Mouse (Mus musculus) midbrain, embryonic 12.5 days (tissue): ENCODE measurements around the gene Nipbl. TPM values are rescaled to one million over a fixed set of nuclear protein-coding genes. Genes with fewer than 3 reads are reported as not detected.

Experiments used
- ATAC-seq: fragments of 200-750 bp; cut with Nextera tagmentation; 2 replicates; pipeline ENCODE4 v1.8.0; 2017; ENCODE audit warnings: low read depth, moderate TSS enrichment, moderate library complexity; ENCODE audit not compliant: low FRiP score
- H3K27ac ChIP-seq: fragments of 300-500 bp; sonication (generic); replicated peaks from 2 replicates; pipeline ENCODE4 v1.5.1; 2016; ENCODE audit warnings: mild to moderate bottlenecking
- H3K27me3 ChIP-seq: fragments of 300-500 bp; sonication (generic); 2 replicates; pipeline ENCODE4 v1.6.1; 2016; ENCODE audit warnings: mild to moderate bottlenecking
- H3K36me3 ChIP-seq: fragments of 300-500 bp; sonication (generic); 2 replicates; pipeline ENCODE4 v1.6.1; 2016
- H3K4me1 ChIP-seq: fragments of 300-500 bp; sonication (generic); 2 replicates; pipeline ENCODE4 v1.6.1; 2016
- H3K4me2 ChIP-seq: fragments of 300-500 bp; sonication (generic); replicated peaks from 2 replicates; pipeline ENCODE4 v1.6.1; 2016; ENCODE audit warnings: mild to moderate bottlenecking, moderate library complexity
- H3K4me3 ChIP-seq: fragments of 300-500 bp; sonication (generic); 2 replicates; pipeline ENCODE4 v1.5.1; 2016; ENCODE audit warnings: mild to moderate bottlenecking
- H3K9ac ChIP-seq: fragments of 300-500 bp; sonication (generic); replicated peaks from 2 replicates; pipeline ENCODE4 v1.6.1; 2016; ENCODE audit warnings: mild to moderate bottlenecking, moderate library complexity
- H3K9me3 ChIP-seq: fragments of 300-500 bp; sonication (generic); 2 replicates; pipeline ENCODE4 v1.6.1; 2016; ENCODE audit warnings: mild to moderate bottlenecking
- WGBS: fragments of 180-500 bp; shearing (Covaris S2); methylation state at CpG from one replicate; pipeline ENCODE4 v1.1.7; 2016; 5-methylcytosine and 5-hydroxymethylcytosine counted together
- polyA plus RNA-seq: library from polyadenylated mRNA; unstranded; fragments of >200 nt; fragmentation: Nextera tagmentation; extraction: Ambion mirVana; gene quantifications from 2 replicates; pipeline ENCODE4 v1.2.1, GENCODE M21; 2016

Gene Nipbl
- polyA plus RNA-seq, 1 experiment from 2014 or later = 23.8 TPM

- peaks cover 52% of the 10 kb centered on the region for H3K36me3 ChIP-seq
- ATAC-seq = no peak
- 94% methylated on average over 3 of the region's 3 CpGs for WGBS
These were observed 112.7 kb downstream of the Nipbl start for GRCm38 (mm10) chr15:8331547-8331946.

DNA sequence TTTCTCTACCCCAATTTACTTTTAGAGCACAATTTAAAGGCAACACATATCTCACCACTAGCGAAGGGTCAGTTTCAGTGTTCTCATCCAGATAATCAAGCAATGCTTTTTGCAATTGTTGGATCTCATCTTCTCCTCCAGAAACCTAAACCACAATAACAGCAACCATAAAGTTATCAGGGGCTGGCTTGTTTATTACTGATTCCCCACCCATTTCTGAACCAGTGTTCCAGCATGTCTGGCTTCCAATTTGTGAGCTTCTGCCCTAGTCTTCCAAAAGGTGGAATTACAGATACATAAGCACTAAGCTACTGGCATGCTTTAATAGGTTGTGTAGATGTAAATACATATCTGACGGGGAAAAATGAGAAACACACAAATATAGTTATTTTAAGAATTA, 118.6 kb downstream of the Nipbl start:
- H3K9me3 ChIP-seq = no peaks in the 10 kb centered on the region
- WGBS = 96% methylated on average over 2 of the region's 2 CpGs
- H3K4me2 ChIP-seq = no peak overlapping the region
- no peak overlapping the region for H3K4me3 ChIP-seq
- H3K27ac ChIP-seq = no peak overlapping the region
- no peaks in the 10 kb centered on the region for H3K4me1 ChIP-seq
- H3K36me3 ChIP-seq = peaks cover 60% of the 10 kb centered on the region
- H3K27me3 ChIP-seq = no peaks in the 10 kb centered on the region
- ATAC-seq = no peak
- no peak overlapping the region for H3K9ac ChIP-seq

More at GRCm38 (mm10) chr15:8331547-8331946, 112.7 kb downstream of the Nipbl start:
- no peaks in the 10 kb centered on the region for H3K9me3 ChIP-seq
- H3K4me2 ChIP-seq = no peak overlapping the region
- no peak overlapping the region for H3K9ac ChIP-seq
- no peaks in the 10 kb centered on the region for H3K4me1 ChIP-seq
- H3K27ac ChIP-seq = no peak overlapping the region
- no peaks in the 10 kb centered on the region for H3K27me3 ChIP-seq
- H3K4me3 ChIP-seq = no peak overlapping the region

DNA sequence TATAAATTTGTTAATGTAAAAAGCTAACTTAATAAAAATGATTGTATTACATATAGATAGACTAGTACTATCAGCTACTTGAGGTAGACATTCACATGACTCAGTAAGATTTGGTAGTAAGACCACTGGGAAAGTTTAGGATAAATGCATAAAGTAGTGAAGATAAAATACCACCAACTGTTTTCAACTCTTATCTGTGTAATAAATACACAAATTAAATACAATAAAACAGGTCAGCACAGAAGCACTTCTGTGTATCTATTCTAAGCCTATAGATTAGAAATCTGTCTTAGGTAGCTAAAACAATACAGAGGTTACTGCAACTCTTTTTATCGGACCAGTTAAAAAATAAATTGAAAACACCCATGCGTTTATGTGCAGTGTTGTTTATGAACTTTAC, 119.4 kb downstream of the Nipbl start:
- 100% methylated on average over 2 of the region's 2 CpGs for WGBS
- Histone ChIP-seq H3K27me3 (no peaks in the 10 kb centered on the region), H3K9ac (no peak overlapping the region), H3K27ac (no peak overlapping the region), H3K4me3 (no peak overlapping the region), H3K36me3 (peaks cover 63% of the 10 kb centered on the region), H3K4me1 (no peaks in the 10 kb centered on the region), H3K9me3 (no peaks in the 10 kb centered on the region), H3K4me2 (no peak overlapping the region)
- no peak for ATAC-seq

GRCm38 (mm10) chr15:8324061-8324460, 120.2 kb downstream of the Nipbl start:
- Histone ChIP-seq H3K4me2 (no peak overlapping the region), H3K4me3 (no peak overlapping the region), H3K9me3 (no peaks in the 10 kb centered on the region), H3K9ac (no peak overlapping the region), H3K27me3 (no peaks in the 10 kb centered on the region), H3K4me1 (no peaks in the 10 kb centered on the region), H3K36me3 (peaks cover 62% of the 10 kb centered on the region), H3K27ac (no peak overlapping the region)
- WGBS = 97% methylated on average over 4 of the region's 4 CpGs
- ATAC-seq = no peak

- H3K27ac ChIP-seq = no peak overlapping the region
- H3K4me1 ChIP-seq = no peaks in the 10 kb centered on the region
- H3K9me3 ChIP-seq = no peaks in the 10 kb centered on the region
- no peak overlapping the region for H3K4me2 ChIP-seq
- H3K36me3 ChIP-seq = peaks cover 58% of the 10 kb centered on the region
- H3K9ac ChIP-seq = no peak overlapping the region
- WGBS = 97% methylated on average over 5 of the region's 5 CpGs
- no peak overlapping the region for H3K4me3 ChIP-seq
- ATAC-seq = no peak
- no peaks in the 10 kb centered on the region for H3K27me3 ChIP-seq
These were observed 122.8 kb downstream of the Nipbl start for GRCm38 (mm10) chr15:8321491-8321890.

GRCm38 (mm10) chr15:8319191-8319590, 125.1 kb downstream of the Nipbl start:
- Histone ChIP-seq H3K27ac (no peak overlapping the region), H3K27me3 (no peaks in the 10 kb centered on the region), H3K36me3 (peaks cover 45% of the 10 kb centered on the region), H3K4me1 (no peaks in the 10 kb centered on the region), H3K9ac (no peak overlapping the region), H3K9me3 (no peaks in the 10 kb centered on the region), H3K4me3 (no peak overlapping the region), H3K4me2 (no peak overlapping the region)
- WGBS = 95% methylated on average over 5 of the region's 5 CpGs
- no peak for ATAC-seq

- Histone ChIP-seq H3K4me3 (no peak overlapping the region), H3K27ac (no peak overlapping the region), H3K9me3 (no peaks in the 10 kb centered on the region), H3K4me1 (no peaks in the 10 kb centered on the region), H3K36me3 (peaks cover 41% of the 10 kb centered on the region), H3K27me3 (no peaks in the 10 kb centered on the region), H3K9ac (no peak overlapping the region), H3K4me2 (no peak overlapping the region)
- no peak for ATAC-seq
- WGBS = 94% methylated on average over 4 of the region's 4 CpGs
These were observed 126.9 kb downstream of the Nipbl start for GRCm38 (mm10) chr15:8317381-8317780.

GRCm38 (mm10) chr15:8305474-8305873, 138.8 kb downstream of the Nipbl start:
- Histone ChIP-seq H3K4me3 (no peak overlapping the region), H3K4me1 (no peaks in the 10 kb centered on the region), H3K36me3 (peaks cover 68% of the 10 kb centered on the region), H3K27me3 (no peaks in the 10 kb centered on the region), H3K27ac (no peak overlapping the region), H3K9me3 (no peaks in the 10 kb centered on the region), H3K9ac (no peak overlapping the region), H3K4me2 (no peak overlapping the region)
- 96% methylated on average over 1 of the region's 1 CpGs for WGBS
- no peak for ATAC-seq

GRCm38 (mm10) chr15:8302944-8303343, 141.3 kb downstream of the Nipbl start:
- Histone ChIP-seq H3K4me2 (no peak overlapping the region), H3K4me1 (no peaks in the 10 kb centered on the region), H3K36me3 (peaks cover 81% of the 10 kb centered on the region), H3K27me3 (no peaks in the 10 kb centered on the region), H3K9ac (no peak overlapping the region), H3K27ac (no peak overlapping the region), H3K9me3 (no peaks in the 10 kb centered on the region), H3K4me3 (no peak overlapping the region)
- ATAC-seq = no peak
- WGBS = 96% methylated on average over 10 of the region's 10 CpGs

GRCm38 (mm10) chr15:8294150-8294549, 150.1 kb downstream of the Nipbl start:
- Histone ChIP-seq H3K36me3 (peaks cover 80% of the 10 kb centered on the region), H3K27me3 (no peaks in the 10 kb centered on the region), H3K4me2 (no peak overlapping the region), H3K27ac (no peak overlapping the region), H3K9ac (no peak overlapping the region), H3K9me3 (no peaks in the 10 kb centered on the region), H3K4me3 (no peak overlapping the region), H3K4me1 (no peaks in the 10 kb centered on the region)
- ATAC-seq = no peak
- WGBS = 95% methylated on average over 6 of the region's 6 CpGs

DNA sequence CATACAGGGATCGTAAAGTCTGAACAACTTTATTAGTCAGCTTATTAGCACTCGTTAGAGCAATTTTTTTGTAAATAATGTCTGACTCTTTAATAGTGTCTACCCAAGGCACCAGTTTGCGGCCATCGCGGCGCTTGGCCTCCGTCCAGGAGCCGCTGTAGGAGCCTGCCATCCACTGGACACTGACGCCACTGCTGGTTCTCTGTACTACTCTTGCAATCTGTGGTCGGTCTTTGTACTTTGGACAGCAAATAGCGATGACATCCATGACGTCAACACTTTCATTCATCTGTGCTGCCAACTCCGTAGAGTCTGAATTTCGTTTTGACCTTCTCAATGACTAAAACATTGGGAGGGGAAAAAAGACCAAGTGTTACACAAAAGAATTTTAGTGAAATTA, 153.0 kb downstream of the Nipbl start:
- H3K4me3 ChIP-seq = no peak overlapping the region
- WGBS = 96% methylated on average over 14 of the region's 14 CpGs
- H3K9me3 ChIP-seq = no peaks in the 10 kb centered on the region
- H3K4me2 ChIP-seq = no peak overlapping the region
- no peak for ATAC-seq
- H3K9ac ChIP-seq = no peak overlapping the region
- H3K27ac ChIP-seq = no peak overlapping the region
- no peaks in the 10 kb centered on the region for H3K4me1 ChIP-seq
- H3K36me3 ChIP-seq = peaks cover 54% of the 10 kb centered on the region
- no peaks in the 10 kb centered on the region for H3K27me3 ChIP-seq

- Histone ChIP-seq H3K9me3 (no peaks in the 10 kb centered on the region), H3K4me1 (no peaks in the 10 kb centered on the region), H3K4me2 (no peak overlapping the region), H3K9ac (no peak overlapping the region), H3K27me3 (no peaks in the 10 kb centered on the region), H3K36me3 (no peaks in the 10 kb centered on the region), H3K27ac (no peak overlapping the region), H3K4me3 (no peak overlapping the region)
- WGBS = 95% methylated on average over 2 of the region's 2 CpGs
- no peak for ATAC-seq
These were observed 162.1 kb downstream of the Nipbl start for GRCm38 (mm10) chr15:8282155-8282554.

DNA sequence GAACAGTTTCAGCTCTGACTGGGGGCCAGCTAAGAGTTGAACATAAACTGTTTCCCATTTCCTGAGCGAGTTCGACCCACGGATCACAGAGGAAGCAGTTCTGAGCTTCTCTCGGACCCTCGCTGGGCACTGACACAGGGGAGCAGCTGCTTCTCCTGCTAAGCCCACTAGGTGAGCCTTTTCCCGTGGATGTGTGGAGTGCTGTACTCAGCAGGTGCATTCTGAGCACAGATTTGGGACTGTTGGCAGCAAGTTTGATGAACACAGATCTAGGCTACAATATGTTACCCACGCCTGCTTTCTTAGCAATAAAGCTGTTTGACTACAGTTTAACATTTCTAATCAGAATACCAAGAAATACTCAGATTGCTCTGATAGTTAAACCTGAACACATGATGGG, 162.6 kb downstream of the Nipbl start:
- no peaks in the 10 kb centered on the region for H3K4me1 ChIP-seq
- ATAC-seq = no peak
- WGBS = 83% methylated on average over 7 of the region's 7 CpGs
- no peak overlapping the region for H3K9ac ChIP-seq
- H3K36me3 ChIP-seq = no peaks in the 10 kb centered on the region
- no peak overlapping the region for H3K4me3 ChIP-seq
- H3K4me2 ChIP-seq = no peak overlapping the region
- H3K27me3 ChIP-seq = no peaks in the 10 kb centered on the region
- H3K27ac ChIP-seq = no peak overlapping the region
- no peaks in the 10 kb centered on the region for H3K9me3 ChIP-seq
